Mouse (Mus musculus) limb, embryonic 10.5 days (tissue): Measurements from ENCODE around the gene Ina. TPM values are rescaled to one million over a fixed set of nuclear protein-coding genes. Genes with fewer than 3 reads are reported as not detected.
"Not testable (repeated sequence)": the region's sequence is repeated elsewhere in the genome, so short reads cannot be mapped to it uniquely, and the experiment has no call there.

ENCODE experiments used
- DNase-seq: peaks from one replicate; pipeline ENCODE4 v3.0.0-alpha.2; 2017; ENCODE audit warnings: low spot score
- H3K27ac ChIP-seq: fragments of 300-500 bp; sonication (generic); 2 replicates; pipeline ENCODE4 v1.5.1; 2016; ENCODE audit warnings: mild to moderate bottlenecking
- H3K27me3 ChIP-seq: fragments of 300-500 bp; sonication (generic); 2 replicates; pipeline ENCODE4 v1.6.1; 2016; ENCODE audit warnings: low read depth, mild to moderate bottlenecking; ENCODE audit not compliant: poor library complexity, severe bottlenecking
- H3K36me3 ChIP-seq: fragments of 300-500 bp; sonication (generic); 2 replicates; pipeline ENCODE4 v1.6.1; 2016; ENCODE audit warnings: mild to moderate bottlenecking, moderate library complexity
- H3K4me1 ChIP-seq: fragments of 300-500 bp; sonication (generic); 2 replicates; pipeline ENCODE4 v1.6.1; 2016
- H3K4me3 ChIP-seq: fragments of 300-500 bp; sonication (generic); 2 replicates; pipeline ENCODE4 v1.5.1; 2016; ENCODE audit warnings: mild to moderate bottlenecking, moderate library complexity
- H3K9me3 ChIP-seq: fragments of 300-500 bp; sonication (generic); replicated peaks from 2 replicates; pipeline ENCODE4 v1.6.1; 2016; ENCODE audit warnings: mild to moderate bottlenecking
- WGBS: fragments of 180-500 bp; shearing (Covaris S2); methylation state at CpG from one replicate; pipeline ENCODE4 v1.1.7; 2016; 5-methylcytosine and 5-hydroxymethylcytosine counted together
- polyA plus RNA-seq: library from polyadenylated mRNA; unstranded; fragments of >200 nt; fragmentation: Nextera tagmentation; extraction: Ambion mirVana; gene quantifications from 2 replicates; pipeline ENCODE4 v1.2.1, GENCODE M21; 2016

Ina gene
- polyA plus RNA-seq, 1 experiment from 2014 or later = 0.11 TPM

- 73% methylated on average over 2 of the region's 2 CpGs for WGBS
- DNase-seq = no peak
- Histone ChIP-seq H3K9me3 (no peaks in the 10 kb centered on the region), H3K4me3 (no peak overlapping the region), H3K27ac (no peak overlapping the region), H3K27me3 (no peaks in the 10 kb centered on the region), H3K4me1 (0 out of 2 replicates have a peak, but pooled peaks cover under 1% of the 10 kb centered on the region), H3K36me3 (no peaks in the 10 kb centered on the region)
These were observed 37.8 kb upstream of the Ina start for GRCm38 (mm10) chr19:46976743-46977142.

- no peaks in the 10 kb centered on the region for H3K9me3 ChIP-seq
- no peak for DNase-seq
- no peaks in the 10 kb centered on the region for H3K27me3 ChIP-seq
- H3K4me1 ChIP-seq = no peaks in the 10 kb centered on the region
- H3K4me3 ChIP-seq = no peak overlapping the region
- 70% methylated on average over 6 of the region's 6 CpGs for WGBS
- H3K27ac ChIP-seq = no peak overlapping the region
- H3K36me3 ChIP-seq = no peaks in the 10 kb centered on the region
These were observed 37.0 kb upstream of the Ina start for GRCm38 (mm10) chr19:46977460-46977859.

- not testable (repeated sequence) for H3K36me3 ChIP-seq, H3K4me3 ChIP-seq, H3K27me3 ChIP-seq, H3K27ac ChIP-seq, DNase-seq, H3K4me1 ChIP-seq, H3K9me3 ChIP-seq
- 97% methylated on average over 3 of the region's 3 CpGs for WGBS
These were observed 36.4 kb upstream of the Ina start for GRCm38 (mm10) chr19:46978069-46978468.

GRCm38 (mm10) chr19:46978920-46979780 lies 35.3 kb upstream of the Ina start:
- 91% methylated on average over 17 of the region's 17 CpGs for WGBS

GRCm38 (mm10) chr19:46979781-46980105 lies 34.8 kb upstream of the Ina start:
- no peaks in the 10 kb centered on the region for H3K9me3 ChIP-seq
- H3K4me1 ChIP-seq = peaks cover 15% of the 10 kb centered on the region; the same call in 1 of the 2 replicates
- H3K4me3 ChIP-seq = no peak overlapping the region
- 82% methylated on average over 3 of the region's 3 CpGs for WGBS
- no peak for DNase-seq
- no peaks in the 10 kb centered on the region for H3K36me3 ChIP-seq
- no peaks in the 10 kb centered on the region for H3K27me3 ChIP-seq
- no peak overlapping the region for H3K27ac ChIP-seq

More at GRCm38 (mm10) chr19:46978920-46979780, 35.3 kb upstream of the Ina start:
- peaks cover 10% of the 10 kb centered on the region; the same call in 1 of the 2 replicates for H3K4me1 ChIP-seq
- no peak overlapping the region for H3K27ac ChIP-seq
- H3K36me3 ChIP-seq = no peaks in the 10 kb centered on the region
- no peak overlapping the region for H3K4me3 ChIP-seq
- DNase-seq = no peak
- no peaks in the 10 kb centered on the region for H3K9me3 ChIP-seq
- no peaks in the 10 kb centered on the region for H3K27me3 ChIP-seq

GRCm38 (mm10) chr19:46981462-46981861 lies 33.0 kb upstream of the Ina start:
- H3K27ac ChIP-seq = no peak overlapping the region
- H3K9me3 ChIP-seq = no peaks in the 10 kb centered on the region
- no peak for DNase-seq
- WGBS = 35% methylated on average over 6 of the region's 6 CpGs
- peaks cover 16% of the 10 kb centered on the region; the same call in 1 of the 2 replicates for H3K4me1 ChIP-seq
- H3K27me3 ChIP-seq = no peaks in the 10 kb centered on the region
- no peaks in the 10 kb centered on the region for H3K36me3 ChIP-seq
- no peak overlapping the region for H3K4me3 ChIP-seq

GRCm38 (mm10) chr19:46983352-46983965 lies 31.0 kb upstream of the Ina start:
- no peaks in the 10 kb centered on the region for H3K27me3 ChIP-seq
- H3K4me1 ChIP-seq = peaks cover 16% of the 10 kb centered on the region; the same call in 1 of the 2 replicates
- H3K36me3 ChIP-seq = no peaks in the 10 kb centered on the region
- 67% methylated on average over 14 of the region's 14 CpGs for WGBS
- H3K4me3 ChIP-seq = no peak overlapping the region
- no peak overlapping the region; the same call in 1 of the 2 replicates for H3K27ac ChIP-seq
- H3K9me3 ChIP-seq = no peaks in the 10 kb centered on the region
- no peak for DNase-seq

GRCm38 (mm10) chr19:46983966-46984380 lies 30.5 kb upstream of the Ina start:
- DNase-seq = no peak
- WGBS = 73% methylated on average over 11 of the region's 11 CpGs
- Histone ChIP-seq H3K9me3 (no peaks in the 10 kb centered on the region), H3K4me1 (peaks cover 16% of the 10 kb centered on the region; the same call in 1 of the 2 replicates), H3K27ac (no peak overlapping the region), H3K36me3 (no peaks in the 10 kb centered on the region), H3K27me3 (no peaks in the 10 kb centered on the region), H3K4me3 (no peak overlapping the region)

GRCm38 (mm10) chr19:46984726-46985622 lies 29.5 kb upstream of the Ina start:
- H3K27me3 ChIP-seq = no peaks in the 10 kb centered on the region
- no peak overlapping the region for H3K4me3 ChIP-seq
- H3K27ac ChIP-seq = no peak overlapping the region
- no peaks in the 10 kb centered on the region for H3K36me3 ChIP-seq
- no peak for DNase-seq
- peaks cover 24% of the 10 kb centered on the region for H3K4me1 ChIP-seq
- H3K9me3 ChIP-seq = no peaks in the 10 kb centered on the region
- 88% methylated on average over 13 of the region's 13 CpGs for WGBS

- WGBS = 83% methylated on average over 6 of the region's 6 CpGs
- Histone ChIP-seq H3K36me3 (no peaks in the 10 kb centered on the region), H3K27ac (no peak overlapping the region), H3K9me3 (no peaks in the 10 kb centered on the region), H3K4me3 (no peak overlapping the region), H3K27me3 (no peaks in the 10 kb centered on the region), H3K4me1 (peaks cover 26% of the 10 kb centered on the region)
- no peak for DNase-seq
These were observed 26.9 kb upstream of the Ina start for GRCm38 (mm10) chr19:46987646-46988045.

GRCm38 (mm10) chr19:46988231-46989087 lies 26.0 kb upstream of the Ina start:
- H3K27ac ChIP-seq = no peak overlapping the region
- no peaks in the 10 kb centered on the region for H3K9me3 ChIP-seq
- DNase-seq = no peak
- no peak overlapping the region for H3K4me3 ChIP-seq
- WGBS = 77% methylated on average over 16 of the region's 16 CpGs
- peaks cover 23% of the 10 kb centered on the region for H3K4me1 ChIP-seq
- no peaks in the 10 kb centered on the region for H3K27me3 ChIP-seq
- H3K36me3 ChIP-seq = no peaks in the 10 kb centered on the region
